Mouse (Mus musculus): Measurements from ENCODE around the gene Cx3cr1. TPM values are rescaled to one million over a fixed set of nuclear protein-coding genes. Genes with fewer than 3 reads are reported as not detected.

The Cx3cr1 gene
- total RNA-seq, 1 experiment from 2014 or later = 3.4 TPM

- ATAC-seq (replicated peaks in 1 of 2; ENCODE audit: insufficient read depth in 1 of 2, low FRiP score in 2 of 2, low TSS enrichment in 1 of 2, low read depth in 1 of 2, poor library complexity in 2 of 2, severe bottlenecking in 2 of 2) = peak; percentile 91 to 92
Measured at GRCm38 (mm10) chr9:120054545-120055277, 15.0 kb downstream of the Cx3cr1 start.

GRCm38 (mm10) chr9:120049407-120049806, 20.3 kb downstream of the Cx3cr1 start:
- ATAC-seq (replicated peaks in 1 of 2; ENCODE audit: insufficient read depth in 1 of 2, low FRiP score in 2 of 2, low TSS enrichment in 1 of 2, low read depth in 1 of 2, poor library complexity in 2 of 2, severe bottlenecking in 2 of 2) = no peak

- ATAC-seq (replicated peaks in 1 of 2; ENCODE audit: insufficient read depth in 1 of 2, low FRiP score in 2 of 2, low TSS enrichment in 1 of 2, low read depth in 1 of 2, poor library complexity in 2 of 2, severe bottlenecking in 2 of 2) = no peak
Measured at GRCm38 (mm10) chr9:120048495-120048894, 21.2 kb downstream of the Cx3cr1 start.

- ATAC-seq (replicated peaks in 1 of 2; ENCODE audit: insufficient read depth in 1 of 2, low FRiP score in 2 of 2, low TSS enrichment in 1 of 2, low read depth in 1 of 2, poor library complexity in 2 of 2, severe bottlenecking in 2 of 2) = peak; percentile 53 to 82; a peak in 3 of 4 replicates
Measured at GRCm38 (mm10) chr9:120043115-120043514, 26.6 kb downstream of the Cx3cr1 start.

- no peak for ATAC-seq (replicated peaks in 1 of 2; ENCODE audit: insufficient read depth in 1 of 2, low FRiP score in 2 of 2, low TSS enrichment in 1 of 2, low read depth in 1 of 2, poor library complexity in 2 of 2, severe bottlenecking in 2 of 2)
Measured at GRCm38 (mm10) chr9:120037414-120037813, 32.3 kb downstream of the Cx3cr1 start.

- ATAC-seq (replicated peaks in 1 of 2; ENCODE audit: insufficient read depth in 1 of 2, low FRiP score in 2 of 2, low TSS enrichment in 1 of 2, low read depth in 1 of 2, poor library complexity in 2 of 2, severe bottlenecking in 2 of 2) = no peak
Measured at GRCm38 (mm10) chr9:120034375-120034774, 35.3 kb downstream of the Cx3cr1 start.

GRCm38 (mm10) chr9:120032710-120033109, 37.0 kb downstream of the Cx3cr1 start:
- ATAC-seq (replicated peaks in 1 of 2; ENCODE audit: insufficient read depth in 1 of 2, low FRiP score in 2 of 2, low TSS enrichment in 1 of 2, low read depth in 1 of 2, poor library complexity in 2 of 2, severe bottlenecking in 2 of 2) = no peak

- no peak for ATAC-seq (replicated peaks in 1 of 2; ENCODE audit: insufficient read depth in 1 of 2, low FRiP score in 2 of 2, low TSS enrichment in 1 of 2, low read depth in 1 of 2, poor library complexity in 2 of 2, severe bottlenecking in 2 of 2)
Measured at GRCm38 (mm10) chr9:120030421-120030820, 39.3 kb downstream of the Cx3cr1 start.

GRCm38 (mm10) chr9:120029880-120030279, 39.8 kb downstream of the Cx3cr1 start:
- ATAC-seq (replicated peaks in 1 of 2; ENCODE audit: insufficient read depth in 1 of 2, low FRiP score in 2 of 2, low TSS enrichment in 1 of 2, low read depth in 1 of 2, poor library complexity in 2 of 2, severe bottlenecking in 2 of 2) = no peak

GRCm38 (mm10) chr9:120027401-120028151, 42.1 kb downstream of the Cx3cr1 start:
- peak; percentile 87 to 88 for ATAC-seq (replicated peaks in 1 of 2; ENCODE audit: insufficient read depth in 1 of 2, low FRiP score in 2 of 2, low TSS enrichment in 1 of 2, low read depth in 1 of 2, poor library complexity in 2 of 2, severe bottlenecking in 2 of 2)

GRCm38 (mm10) chr9:120024625-120025024, 45.1 kb downstream of the Cx3cr1 start:
- no peak for ATAC-seq (replicated peaks in 1 of 2; ENCODE audit: insufficient read depth in 1 of 2, low FRiP score in 2 of 2, low TSS enrichment in 1 of 2, low read depth in 1 of 2, poor library complexity in 2 of 2, severe bottlenecking in 2 of 2)

- ATAC-seq (replicated peaks in 1 of 2; ENCODE audit: insufficient read depth in 1 of 2, low FRiP score in 2 of 2, low TSS enrichment in 1 of 2, low read depth in 1 of 2, poor library complexity in 2 of 2, severe bottlenecking in 2 of 2) = no peak
Measured at GRCm38 (mm10) chr9:120024171-120024570, 45.5 kb downstream of the Cx3cr1 start.

- ATAC-seq (replicated peaks in 1 of 2; ENCODE audit: insufficient read depth in 1 of 2, low FRiP score in 2 of 2, low TSS enrichment in 1 of 2, low read depth in 1 of 2, poor library complexity in 2 of 2, severe bottlenecking in 2 of 2) = no peak
Measured at GRCm38 (mm10) chr9:120023086-120023811, 46.4 kb downstream of the Cx3cr1 start, which contains the start of gene Xirp1. Gene Xirp1, minus strand, starts transcription at chr9:120023598.

- no peak for ATAC-seq (replicated peaks in 1 of 2; ENCODE audit: insufficient read depth in 1 of 2, low FRiP score in 2 of 2, low TSS enrichment in 1 of 2, low read depth in 1 of 2, poor library complexity in 2 of 2, severe bottlenecking in 2 of 2)
Measured at GRCm38 (mm10) chr9:120021164-120021563, 48.5 kb downstream of the Cx3cr1 start.

GRCm38 (mm10) chr9:120020285-120020890, 49.3 kb downstream of the Cx3cr1 start:
- peak; percentile 58 to 60; a peak in 2 of 4 replicates for ATAC-seq (replicated peaks in 1 of 2; ENCODE audit: insufficient read depth in 1 of 2, low FRiP score in 2 of 2, low TSS enrichment in 1 of 2, low read depth in 1 of 2, poor library complexity in 2 of 2, severe bottlenecking in 2 of 2)

- ATAC-seq (replicated peaks in 1 of 2; ENCODE audit: insufficient read depth in 1 of 2, low FRiP score in 2 of 2, low TSS enrichment in 1 of 2, low read depth in 1 of 2, poor library complexity in 2 of 2, severe bottlenecking in 2 of 2) = no peak
Measured at GRCm38 (mm10) chr9:120016956-120017355, 52.7 kb downstream of the Cx3cr1 start.

- no peak for ATAC-seq (replicated peaks in 1 of 2; ENCODE audit: insufficient read depth in 1 of 2, low FRiP score in 2 of 2, low TSS enrichment in 1 of 2, low read depth in 1 of 2, poor library complexity in 2 of 2, severe bottlenecking in 2 of 2)
Measured at GRCm38 (mm10) chr9:120014828-120015227, 54.9 kb downstream of the Cx3cr1 start.

Data from hematopoietic stem cell, adult 5-6 weeks (primary cell).